Mouse (Mus musculus): ENCODE measurements around the gene Nppc. TPM values are rescaled to one million over a fixed set of nuclear protein-coding genes. Genes with fewer than 3 reads are reported as not detected.

The Nppc gene
- polyA plus RNA-seq, 1 experiment from 2014 or later, result 1.3 TPM

DNA sequence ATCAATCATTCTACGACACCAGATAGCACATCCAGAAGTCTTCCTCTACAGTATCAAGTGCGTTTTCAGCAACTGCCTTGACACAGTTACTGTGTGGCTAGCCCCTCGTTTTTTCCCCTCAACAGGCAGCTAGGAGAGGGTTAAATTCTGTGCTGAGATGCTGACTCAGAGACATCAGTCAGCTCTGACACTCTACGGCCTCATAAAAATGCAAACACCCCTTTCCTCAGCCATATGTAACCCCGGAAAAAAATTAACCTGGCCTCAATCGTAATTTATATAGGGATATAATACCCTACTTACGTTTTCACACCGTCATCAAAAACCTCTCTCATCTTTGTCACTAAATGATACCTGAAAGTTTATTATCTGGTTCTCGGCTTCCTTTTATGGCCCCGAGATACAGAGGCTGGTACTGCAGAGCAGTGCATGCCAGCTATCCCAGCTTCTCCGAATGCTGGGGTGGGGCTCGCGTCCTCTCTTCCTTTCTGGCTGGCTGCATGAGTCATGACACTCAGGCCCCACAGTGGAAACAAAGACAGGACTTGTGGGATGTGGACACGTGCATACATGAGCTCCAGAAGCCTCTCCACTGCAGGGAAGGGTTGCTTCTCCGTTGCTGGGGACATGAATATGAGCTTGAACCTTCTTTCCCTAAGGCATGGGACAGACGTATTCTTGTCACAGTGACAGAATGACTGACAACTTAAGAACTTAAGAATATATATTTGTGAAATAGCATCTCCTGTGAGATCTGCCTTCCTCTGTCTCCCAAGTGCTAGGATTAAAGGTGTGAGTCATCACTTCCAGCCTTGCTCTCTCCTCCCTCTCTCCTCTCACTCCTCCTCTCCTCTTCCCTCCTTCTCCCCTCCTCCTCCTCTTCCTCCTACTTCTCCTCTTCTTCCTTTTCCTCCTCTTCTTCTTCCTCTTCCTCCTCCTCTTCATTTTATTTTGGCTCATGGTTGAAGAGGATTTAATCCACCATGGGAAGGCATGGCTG, 47.1 kb downstream of the Nppc start:
- no peak for ATAC-seq (replicated peaks; ENCODE audit: insufficient number of reproducible peaks, insufficient read depth, low FRiP score, low read depth)
- WGBS, result 41% methylated on average over 16 of the region's 16 CpGs
- no peak overlapping the region for H3K4me2 ChIP-seq

DNA sequence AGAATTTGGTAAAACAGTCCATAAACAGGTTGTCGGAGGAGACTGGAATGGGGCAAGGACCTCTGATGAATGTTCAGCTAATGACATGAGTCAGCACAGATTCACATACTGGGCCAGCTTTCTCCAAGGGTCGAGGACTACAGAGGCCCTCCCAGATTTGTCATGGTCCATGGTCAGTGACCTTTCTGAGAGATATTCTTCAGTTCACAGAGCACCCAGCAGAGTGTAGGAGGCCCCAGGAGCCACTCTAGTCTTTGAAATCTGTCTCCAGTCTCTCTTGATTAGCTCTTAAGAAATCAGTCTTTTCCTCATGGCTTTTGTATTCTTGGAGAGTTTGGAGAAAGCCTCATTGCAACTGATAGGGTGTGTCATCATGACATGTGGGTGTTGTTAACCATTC, 48.1 kb downstream of the Nppc start:
- ATAC-seq (replicated peaks; ENCODE audit: insufficient number of reproducible peaks, insufficient read depth, low FRiP score, low read depth), result no peak

More for the DNA sequence above, 47.1 kb downstream of the Nppc start:
- Histone ChIP-seq H3K4me1 (replicated peaks) (no peaks in the 10 kb centered on the region), H3K27ac (no peak overlapping the region), H3K27me3 (no peaks in the 10 kb centered on the region), H3K9me3 (replicated peaks) (no peaks in the 10 kb centered on the region), H3K4me3 (no peak overlapping the region), H3K36me3 (no peaks in the 10 kb centered on the region), H3K9ac (no peak overlapping the region)

DNA sequence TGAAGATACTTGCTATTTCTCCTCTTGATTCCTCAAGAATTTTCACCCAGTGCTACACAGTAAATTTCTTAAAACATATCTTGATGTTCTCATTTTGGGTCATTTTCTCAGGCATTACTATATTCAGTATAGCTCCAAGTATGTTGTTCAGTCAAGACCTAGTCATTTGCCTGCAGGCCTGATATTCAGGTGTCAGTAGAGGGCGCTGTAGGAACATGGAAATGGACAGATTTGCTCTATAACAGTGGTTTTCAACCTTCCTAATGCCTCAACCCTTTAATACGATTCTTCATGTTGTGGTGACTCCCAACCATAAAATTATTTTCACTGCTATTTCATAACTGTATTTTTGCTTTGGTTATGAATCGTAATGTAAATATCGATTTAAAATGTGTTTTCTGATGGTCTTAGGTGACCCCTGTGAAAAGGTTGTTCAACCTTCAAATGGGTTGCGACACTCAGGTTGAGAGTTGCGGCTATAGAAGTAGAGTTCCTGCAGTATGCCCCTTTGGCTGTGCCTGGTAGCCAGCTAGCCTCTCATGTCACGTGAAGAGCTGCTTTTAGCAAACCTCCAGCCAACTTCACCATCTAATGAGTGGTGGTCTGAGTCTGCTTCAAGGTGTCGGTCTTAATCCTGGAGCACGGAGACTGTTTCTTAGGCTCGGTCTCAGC, 51.8 kb downstream of the Nppc start:
- 60% methylated on average over 10 of the region's 10 CpGs for WGBS
- no peak for ATAC-seq (replicated peaks; ENCODE audit: insufficient number of reproducible peaks, insufficient read depth, low FRiP score, low read depth)

More for the DNA sequence above, 48.1 kb downstream of the Nppc start:
- Histone ChIP-seq H3K9me3 (replicated peaks) (no peaks in the 10 kb centered on the region), H3K4me2 (no peak overlapping the region), H3K36me3 (no peaks in the 10 kb centered on the region), H3K27me3 (no peaks in the 10 kb centered on the region), H3K9ac (no peak overlapping the region), H3K27ac (no peak overlapping the region), H3K4me3 (no peak overlapping the region), H3K4me1 (replicated peaks) (no peaks in the 10 kb centered on the region)
- 61% methylated on average over 2 of the region's 2 CpGs for WGBS

More for the DNA sequence above, 51.8 kb downstream of the Nppc start:
- no peaks in the 10 kb centered on the region for H3K36me3 ChIP-seq
- H3K9ac ChIP-seq, result no peak overlapping the region
- H3K4me2 ChIP-seq, result no peak overlapping the region
- H3K4me3 ChIP-seq, result no peak overlapping the region
- H3K9me3 ChIP-seq (replicated peaks), result no peaks in the 10 kb centered on the region
- no peaks in the 10 kb centered on the region for H3K27me3 ChIP-seq
- H3K4me1 ChIP-seq (replicated peaks), result no peaks in the 10 kb centered on the region
- no peak overlapping the region for H3K27ac ChIP-seq

Small RNA genes lying within 50 kb of the gene (microRNA-seq; reads per million reads assigned to microRNA genes)
- gene Gm22955, result not detected

Other genes starting within 250 kb of the Nppc start
- not detected in 2 replicates for gene Nmur1, start 244.3 kb downstream of the Nppc start, polyA plus RNA-seq (2015; fragmentation: Nextera tagmentation; extraction: Ambion mirVana)
- gene Tex44, start 244.2 kb downstream of the Nppc start, polyA plus RNA-seq (2015; fragmentation: Nextera tagmentation; extraction: Ambion mirVana), result not detected in 2 replicates
- 791 and 881 TPM in 2 replicates for gene Ptma, start 143.8 kb downstream of the Nppc start, polyA plus RNA-seq (2015; fragmentation: Nextera tagmentation; extraction: Ambion mirVana)
- gene Pde6d, start 87.9 kb downstream of the Nppc start, polyA plus RNA-seq (2015; fragmentation: Nextera tagmentation; extraction: Ambion mirVana), result 61.6 and 73.0 TPM in 2 replicates
- 21.7 and 25.3 TPM in 2 replicates for gene Cops7b, start 87.7 kb downstream of the Nppc start, polyA plus RNA-seq (2015; fragmentation: Nextera tagmentation; extraction: Ambion mirVana)
- 15.2 and 17.4 TPM in 2 replicates for gene Dis3l2, start 33.2 kb upstream of the Nppc start, polyA plus RNA-seq (2015; fragmentation: Nextera tagmentation; extraction: Ambion mirVana)